Mouse (Mus musculus) stomach, embryonic 14.5 days (tissue): ENCODE measurements at regions not wholly inside any gene's neighbourhood (a gene's known extent, or its start where the extent isn't known, plus 50 kb on each side); places are given as distances from the start of the nearest gene placed in this dataset.

Source experiments
- ATAC-seq: fragments of 200-750 bp; cut with Nextera tagmentation; 2 replicates; pipeline ENCODE4 v1.8.0; 2017; ENCODE audit warnings: low read depth, moderate TSS enrichment; ENCODE audit not compliant: insufficient number of reproducible peaks, insufficient read depth, low FRiP score
- H3K27ac ChIP-seq: fragments of 300-500 bp; sonication (generic); 2 replicates; pipeline ENCODE4 v1.5.1; 2014; ENCODE audit warnings: mild to moderate bottlenecking, low read length, moderate library complexity, mixed read lengths
- H3K27me3 ChIP-seq: fragments of 300-500 bp; sonication (generic); 2 replicates; pipeline ENCODE4 v1.6.1; 2014; ENCODE audit warnings: low read length, control low read depth, mixed read lengths; ENCODE audit not compliant: control insufficient read depth, insufficient read depth
- H3K36me3 ChIP-seq: fragments of 300-500 bp; sonication (generic); 2 replicates; pipeline ENCODE4 v1.6.1; 2014; ENCODE audit warnings: mild to moderate bottlenecking, control low read depth, low read length, moderate library complexity, mixed read lengths; ENCODE audit not compliant: control insufficient read depth, insufficient read depth
- H3K4me1 ChIP-seq: fragments of 300-500 bp; sonication (generic); 2 replicates; pipeline ENCODE4 v1.6.1; 2014; ENCODE audit warnings: low read length, control low read depth, mixed read lengths; ENCODE audit not compliant: control insufficient read depth, insufficient read depth
- H3K4me2 ChIP-seq: fragments of 300-500 bp; sonication (generic); replicated peaks from 2 replicates; pipeline ENCODE4 v1.6.1; 2014; ENCODE audit warnings: low read depth, low read length, control low read depth
- H3K4me3 ChIP-seq: fragments of 300-500 bp; sonication (generic); 2 replicates; pipeline ENCODE4 v1.5.1; 2014; ENCODE audit warnings: low read depth, low read length, control low read depth
- H3K9ac ChIP-seq: fragments of 300-500 bp; sonication (generic); replicated peaks from 2 replicates; pipeline ENCODE4 v1.6.1; 2014; ENCODE audit warnings: low read depth, mild to moderate bottlenecking, control low read depth, low read length, moderate library complexity, mixed read lengths
- H3K9me3 ChIP-seq: fragments of 300-500 bp; sonication (generic); 2 replicates; pipeline ENCODE4 v1.6.1; 2016; ENCODE audit warnings: low read depth, low read length, control low read depth; ENCODE audit not compliant: control insufficient read depth
- WGBS: fragments of 180-500 bp; shearing (Covaris S2); extraction: QIAGEN DNeasy Blood & Tissue Kit; methylation state at CpG from one replicate; pipeline ENCODE4 v1.1.7; 2014; 5-methylcytosine and 5-hydroxymethylcytosine counted together

- H3K9ac ChIP-seq, result no peak overlapping the region
- H3K4me3 ChIP-seq, result no peak overlapping the region
- H3K9me3 ChIP-seq, result no peaks in the 10 kb centered on the region
- H3K27me3 ChIP-seq, result no peaks in the 10 kb centered on the region
- H3K36me3 ChIP-seq, result no peaks in the 10 kb centered on the region
- H3K27ac ChIP-seq, result no peak overlapping the region
- no peak overlapping the region for H3K4me2 ChIP-seq
- no peak for ATAC-seq
- H3K4me1 ChIP-seq, result no peaks in the 10 kb centered on the region
Measured at GRCm38 (mm10) chr5:43124301-43124700, 108.7 kb upstream of the Cpeb2 start.

- no peak for ATAC-seq
- no peaks in the 10 kb centered on the region for H3K4me1 ChIP-seq
- no peaks in the 10 kb centered on the region for H3K36me3 ChIP-seq
- H3K9ac ChIP-seq, result no peak overlapping the region
- H3K4me3 ChIP-seq, result no peak overlapping the region
- no peak overlapping the region for H3K27ac ChIP-seq
- no peak overlapping the region for H3K4me2 ChIP-seq
- 76% methylated on average over 3 of the region's 3 CpGs for WGBS
- H3K9me3 ChIP-seq, result no peaks in the 10 kb centered on the region
- H3K27me3 ChIP-seq, result no peaks in the 10 kb centered on the region
Measured at GRCm38 (mm10) chr5:43125774-43126536, 107.0 kb upstream of the Cpeb2 start.

GRCm38 (mm10) chr5:43130377-43130776 is 102.6 kb upstream of the Cpeb2 start:
- H3K4me2 ChIP-seq, result no peak overlapping the region
- H3K36me3 ChIP-seq, result no peaks in the 10 kb centered on the region
- 84% methylated on average over 4 of the region's 4 CpGs for WGBS
- H3K9me3 ChIP-seq, result no peaks in the 10 kb centered on the region
- H3K27ac ChIP-seq, result no peak overlapping the region
- H3K9ac ChIP-seq, result no peak overlapping the region
- no peak for ATAC-seq
- H3K4me1 ChIP-seq, result no peaks in the 10 kb centered on the region
- no peaks in the 10 kb centered on the region for H3K27me3 ChIP-seq
- no peak overlapping the region for H3K4me3 ChIP-seq

- no peaks in the 10 kb centered on the region for H3K36me3 ChIP-seq
- ATAC-seq, result no peak
- H3K27me3 ChIP-seq, result no peaks in the 10 kb centered on the region
- H3K27ac ChIP-seq, result no peak overlapping the region
- no peak overlapping the region for H3K4me3 ChIP-seq
- WGBS, result 85% methylated on average over 5 of the region's 5 CpGs
- no peaks in the 10 kb centered on the region for H3K9me3 ChIP-seq
- H3K4me1 ChIP-seq, result no peaks in the 10 kb centered on the region
- H3K4me2 ChIP-seq, result no peak overlapping the region
- no peak overlapping the region for H3K9ac ChIP-seq
Measured at GRCm38 (mm10) chr5:43130901-43131557, 101.9 kb upstream of the Cpeb2 start.

GRCm38 (mm10) chr5:43133672-43134071 is 99.3 kb upstream of the Cpeb2 start:
- H3K27me3 ChIP-seq, result no peaks in the 10 kb centered on the region
- 66% methylated on average over 3 of the region's 3 CpGs for WGBS
- no peak overlapping the region for H3K9ac ChIP-seq
- H3K9me3 ChIP-seq, result no peaks in the 10 kb centered on the region
- H3K4me3 ChIP-seq, result no peak overlapping the region
- H3K36me3 ChIP-seq, result no peaks in the 10 kb centered on the region
- no peak for ATAC-seq
- no peaks in the 10 kb centered on the region for H3K4me1 ChIP-seq
- no peak overlapping the region for H3K4me2 ChIP-seq
- H3K27ac ChIP-seq, result no peak overlapping the region

- no peak overlapping the region for H3K9ac ChIP-seq
- WGBS, result 86% methylated on average over 4 of the region's 4 CpGs
- no peaks in the 10 kb centered on the region for H3K9me3 ChIP-seq
- H3K27ac ChIP-seq, result no peak overlapping the region
- no peak overlapping the region for H3K4me3 ChIP-seq
- H3K36me3 ChIP-seq, result no peaks in the 10 kb centered on the region
- ATAC-seq, result no peak
- no peak overlapping the region for H3K4me2 ChIP-seq
- no peaks in the 10 kb centered on the region for H3K27me3 ChIP-seq
- no peaks in the 10 kb centered on the region for H3K4me1 ChIP-seq
Measured at GRCm38 (mm10) chr5:43136142-43136541, 96.8 kb upstream of the Cpeb2 start.

- Histone ChIP-seq H3K27me3 (no peaks in the 10 kb centered on the region), H3K36me3 (no peaks in the 10 kb centered on the region), H3K9me3 (no peaks in the 10 kb centered on the region), H3K4me2 (no peak overlapping the region), H3K27ac (no peak overlapping the region), H3K4me3 (no peak overlapping the region), H3K9ac (no peak overlapping the region), H3K4me1 (no peaks in the 10 kb centered on the region)
- ATAC-seq, result no peak
- 69% methylated on average over 5 of the region's 5 CpGs for WGBS
Measured at GRCm38 (mm10) chr5:43137777-43138176, 95.2 kb upstream of the Cpeb2 start.

GRCm38 (mm10) chr5:43138931-43139486 is 94.0 kb upstream of the Cpeb2 start:
- Histone ChIP-seq H3K9me3 (no peaks in the 10 kb centered on the region), H3K4me1 (no peaks in the 10 kb centered on the region), H3K4me2 (no peak overlapping the region), H3K27ac (no peak overlapping the region), H3K27me3 (no peaks in the 10 kb centered on the region), H3K36me3 (no peaks in the 10 kb centered on the region), H3K9ac (no peak overlapping the region), H3K4me3 (no peak overlapping the region)
- ATAC-seq, result no peak
- WGBS, result 85% methylated on average over 4 of the region's 4 CpGs
